Mouse (Mus musculus): Measurements from ENCODE around the gene Anp32b. TPM values are rescaled to one million over a fixed set of nuclear protein-coding genes. Genes with fewer than 3 reads are reported as not detected.

Anp32b gene
- 235 and 258 TPM in 2 replicates for polyA plus RNA-seq (2015; fragmentation: Nextera tagmentation; extraction: Ambion mirVana)

DNA sequence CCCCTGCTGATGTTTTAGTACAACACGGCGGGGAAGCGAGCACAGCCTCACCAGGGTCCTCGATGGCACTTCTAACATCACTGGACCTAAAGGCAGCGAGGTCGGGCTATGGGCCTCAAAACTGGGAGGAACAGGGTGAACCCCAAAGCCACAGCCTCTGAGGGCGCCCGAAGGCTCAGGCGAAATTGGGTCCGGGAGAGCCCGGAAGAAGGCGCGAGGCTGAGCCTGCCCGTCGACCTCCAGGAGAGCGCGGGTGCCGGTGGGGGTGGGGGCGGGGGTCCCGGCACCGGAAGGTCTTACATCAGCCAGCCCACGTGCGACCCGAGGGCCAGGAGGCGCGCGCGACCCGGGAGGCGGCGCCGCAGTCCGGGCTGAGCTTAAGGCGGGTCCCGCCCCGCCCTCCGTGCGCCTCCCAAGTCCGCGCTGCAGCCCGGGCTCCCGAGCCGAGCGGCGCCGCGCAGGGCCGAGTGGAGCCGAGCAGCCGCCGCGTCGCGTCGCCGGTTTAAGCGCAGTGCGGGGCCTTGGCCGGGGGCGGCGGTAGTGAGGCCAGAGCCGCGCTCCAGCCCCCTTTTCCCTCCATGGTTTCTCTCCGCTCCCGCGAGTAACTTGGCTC is at the start of gene Anp32b:
TSS of gene Anp32b (plus strand) at position 384 of the 613 bp plus-strand sequence.
- peak; percentile 94 for ATAC-seq (ENCODE audit: insufficient number of reproducible peaks, low FRiP score, low TSS enrichment, low read depth)
- peak within 1 kb of the TSS; percentile 86 for H3K4me3 ChIP-seq
- peak within 1 kb of the TSS; percentile 99 for H3K27ac ChIP-seq
- H3K9ac ChIP-seq = peak within 1 kb of the TSS; percentile 95
- peaks cover 25% of the 10 kb centered on the region for H3K4me1 ChIP-seq
- no peaks in the 10 kb centered on the region for H3K27me3 ChIP-seq
- peak within 1 kb of the TSS; percentile 81 for H3K4me2 ChIP-seq
- no peaks in the 10 kb centered on the region for H3K9me3 ChIP-seq
- H3K36me3 ChIP-seq = no peaks in the 10 kb centered on the region
- under 1% methylated on average over 59 of the region's 66 CpGs for WGBS

DNA sequence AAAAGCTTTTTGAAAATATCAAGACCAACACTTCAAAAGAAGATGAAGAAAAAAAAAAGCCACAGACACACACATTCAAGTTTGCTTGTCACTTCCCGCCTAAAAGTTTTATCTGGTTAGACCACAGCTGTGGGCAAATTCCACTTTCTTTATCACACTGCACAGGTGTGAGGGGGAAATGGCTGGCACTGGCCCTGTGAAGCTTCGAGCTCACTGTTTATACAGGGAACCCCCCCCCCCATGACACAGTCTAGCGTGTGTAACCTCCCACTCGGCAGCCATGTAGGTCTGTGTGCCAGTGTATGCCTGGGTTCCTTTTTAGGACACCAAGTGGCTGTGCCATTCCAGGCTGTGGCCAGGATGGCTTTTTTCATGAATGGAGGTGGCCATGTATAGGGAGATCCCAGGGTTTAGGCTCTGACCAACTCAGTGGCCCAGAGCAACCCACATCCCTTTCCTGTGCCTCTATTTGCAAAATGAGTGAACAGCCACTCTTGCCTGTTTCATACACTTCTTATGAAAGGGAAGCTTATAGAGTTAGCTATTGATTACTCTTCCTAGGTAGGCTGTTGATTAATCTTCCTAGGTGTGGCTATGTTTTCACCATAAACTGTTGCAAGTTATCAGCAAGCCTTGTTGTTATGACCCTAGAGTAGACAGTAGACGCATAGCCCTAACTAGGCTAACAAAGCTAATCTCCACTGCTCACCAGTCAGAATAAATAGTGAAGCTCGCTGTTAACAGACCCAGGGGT is 46.5 kb upstream of the Anp32b start:
- H3K27ac ChIP-seq = no peak overlapping the region
- no peaks in the 10 kb centered on the region for H3K9me3 ChIP-seq
- ATAC-seq (ENCODE audit: insufficient number of reproducible peaks, low FRiP score, low TSS enrichment, low read depth) = no peak
- H3K4me3 ChIP-seq = no peak overlapping the region
- H3K36me3 ChIP-seq = no peaks in the 10 kb centered on the region
- 74% methylated on average over 6 of the region's 6 CpGs for WGBS
- no peaks in the 10 kb centered on the region for H3K4me1 ChIP-seq
- no peak overlapping the region for H3K4me2 ChIP-seq
- no peaks in the 10 kb centered on the region for H3K27me3 ChIP-seq
- no peak overlapping the region for H3K9ac ChIP-seq

DNA sequence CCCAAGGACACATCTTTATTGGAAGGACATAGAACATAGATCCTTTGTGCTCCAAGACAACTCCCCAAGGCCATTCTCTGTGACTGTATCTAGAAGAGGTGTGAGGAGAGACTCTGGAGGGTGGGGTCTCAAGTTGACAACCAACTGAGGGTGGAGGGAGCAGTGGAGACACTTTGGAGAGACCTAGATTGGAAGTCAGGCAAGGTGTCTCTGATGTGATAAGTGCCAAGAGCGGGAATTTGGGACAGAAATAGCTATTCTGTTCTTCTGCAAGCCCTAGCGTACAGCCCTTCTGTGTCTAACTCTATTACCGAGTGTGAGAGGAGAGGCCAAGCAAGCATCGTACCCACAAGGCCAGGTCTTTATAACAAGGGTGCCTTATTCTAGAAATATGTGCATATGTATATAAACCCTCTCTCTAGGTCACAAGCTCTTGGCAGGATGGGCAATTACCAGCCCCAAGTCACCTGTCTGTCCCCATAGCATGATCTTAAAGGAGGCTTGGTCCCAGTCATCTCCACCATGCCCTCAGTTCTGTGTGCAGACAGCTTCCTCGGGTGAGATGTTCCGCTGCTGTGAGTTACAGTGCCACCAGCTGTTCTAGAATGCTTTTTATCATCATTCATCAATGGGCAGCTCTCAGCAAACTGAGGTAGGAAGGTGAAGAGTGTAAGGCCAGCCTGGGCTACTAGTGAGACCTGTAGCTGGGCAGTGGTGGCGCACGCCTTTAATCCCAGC is 43.6 kb upstream of the Anp32b start:
- H3K4me3 ChIP-seq = no peak overlapping the region
- H3K9me3 ChIP-seq = no peaks in the 10 kb centered on the region
- no peaks in the 10 kb centered on the region for H3K4me1 ChIP-seq
- H3K36me3 ChIP-seq = no peaks in the 10 kb centered on the region
- no peak for ATAC-seq (ENCODE audit: insufficient number of reproducible peaks, low FRiP score, low TSS enrichment, low read depth)
- 85% methylated on average over 8 of the region's 8 CpGs for WGBS
- no peaks in the 10 kb centered on the region for H3K27me3 ChIP-seq
- no peak overlapping the region for H3K27ac ChIP-seq
- H3K9ac ChIP-seq = no peak overlapping the region
- H3K4me2 ChIP-seq = no peak overlapping the region

DNA sequence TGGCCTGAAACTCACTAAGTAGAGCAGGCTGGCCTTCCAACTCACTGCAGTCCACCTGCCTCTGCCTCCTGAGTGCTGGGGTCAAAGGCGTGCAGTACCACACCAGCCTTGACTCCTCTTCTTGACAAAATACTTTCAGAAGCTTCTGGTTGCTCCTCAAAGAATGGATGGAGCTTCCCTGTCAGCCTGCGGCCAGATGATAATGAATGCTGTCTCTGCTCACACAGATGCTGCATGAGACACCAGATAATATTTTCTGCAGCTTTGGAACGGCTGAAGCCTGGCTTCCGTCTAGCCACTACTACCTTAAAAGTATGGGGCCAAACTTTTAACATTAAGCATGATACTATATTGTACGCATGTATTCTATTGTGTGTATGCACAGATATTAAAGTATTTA is 40.0 kb upstream of the Anp32b start:
- no peaks in the 10 kb centered on the region for H3K36me3 ChIP-seq
- no peak for ATAC-seq (ENCODE audit: insufficient number of reproducible peaks, low FRiP score, low TSS enrichment, low read depth)
- no peak overlapping the region for H3K27ac ChIP-seq
- H3K9ac ChIP-seq = no peak overlapping the region
- no peak overlapping the region for H3K4me2 ChIP-seq
- no peak overlapping the region for H3K4me3 ChIP-seq
- WGBS = 88% methylated on average over 5 of the region's 5 CpGs
- H3K4me1 ChIP-seq = no peaks in the 10 kb centered on the region
- H3K9me3 ChIP-seq = no peaks in the 10 kb centered on the region
- no peaks in the 10 kb centered on the region for H3K27me3 ChIP-seq

DNA sequence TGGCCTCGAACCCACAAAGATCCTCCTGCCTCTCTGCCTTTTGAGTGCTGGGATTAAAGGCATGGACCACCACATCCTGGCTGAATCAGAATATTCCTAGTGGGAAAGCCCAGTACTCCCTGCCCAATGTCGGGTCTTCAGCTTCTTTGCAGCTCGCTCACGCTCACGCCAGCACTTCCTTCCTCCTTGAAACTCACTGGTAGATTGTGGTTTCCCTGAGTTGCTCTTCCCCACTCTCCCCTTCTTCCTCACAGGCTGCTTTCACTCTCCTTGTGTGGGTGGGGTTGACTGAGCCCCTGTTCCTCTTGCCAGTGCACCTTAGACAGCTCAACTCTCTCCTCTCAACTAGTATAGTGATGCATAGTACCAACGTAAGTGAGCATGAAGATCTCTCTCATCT is 39.2 kb upstream of the Anp32b start:
- WGBS = 74% methylated on average over 6 of the region's 6 CpGs

DNA sequence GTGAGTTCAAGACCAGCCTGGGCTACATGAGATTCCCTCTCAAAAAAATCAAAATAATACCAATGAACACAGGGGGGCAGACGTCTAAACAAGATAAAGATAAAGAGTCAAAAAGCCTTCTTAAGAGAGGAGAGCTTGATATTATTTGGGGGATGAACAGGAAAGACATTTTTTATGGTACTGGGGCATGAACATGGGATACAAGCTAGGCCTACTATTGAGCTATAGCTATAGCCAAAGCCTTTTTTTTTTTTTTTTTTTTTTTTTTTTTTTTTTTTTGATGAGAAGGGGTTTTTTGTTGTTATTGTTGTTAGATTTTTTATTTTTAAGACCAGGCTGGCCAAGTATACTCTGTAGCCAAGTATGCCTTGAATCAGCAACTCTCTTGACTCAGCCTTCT is 38.6 kb upstream of the Anp32b start:
- 65% methylated on average over 1 of the region's 1 CpGs for WGBS
- Histone ChIP-seq H3K9ac (no peak overlapping the region), H3K27ac (no peak overlapping the region), H3K27me3 (no peaks in the 10 kb centered on the region), H3K9me3 (no peaks in the 10 kb centered on the region), H3K4me3 (no peak overlapping the region), H3K36me3 (no peaks in the 10 kb centered on the region), H3K4me1 (no peaks in the 10 kb centered on the region), H3K4me2 (no peak overlapping the region)
- ATAC-seq (ENCODE audit: insufficient number of reproducible peaks, low FRiP score, low TSS enrichment, low read depth) = no peak

More for the DNA sequence above, 39.2 kb upstream of the Anp32b start:
- no peaks in the 10 kb centered on the region for H3K9me3 ChIP-seq
- H3K27me3 ChIP-seq = no peaks in the 10 kb centered on the region
- no peak overlapping the region for H3K4me2 ChIP-seq
- no peak overlapping the region for H3K27ac ChIP-seq
- H3K4me1 ChIP-seq = no peaks in the 10 kb centered on the region
- H3K9ac ChIP-seq = no peak overlapping the region
- no peak overlapping the region for H3K4me3 ChIP-seq
- no peaks in the 10 kb centered on the region for H3K36me3 ChIP-seq
- ATAC-seq (ENCODE audit: insufficient number of reproducible peaks, low FRiP score, low TSS enrichment, low read depth) = no peak

DNA sequence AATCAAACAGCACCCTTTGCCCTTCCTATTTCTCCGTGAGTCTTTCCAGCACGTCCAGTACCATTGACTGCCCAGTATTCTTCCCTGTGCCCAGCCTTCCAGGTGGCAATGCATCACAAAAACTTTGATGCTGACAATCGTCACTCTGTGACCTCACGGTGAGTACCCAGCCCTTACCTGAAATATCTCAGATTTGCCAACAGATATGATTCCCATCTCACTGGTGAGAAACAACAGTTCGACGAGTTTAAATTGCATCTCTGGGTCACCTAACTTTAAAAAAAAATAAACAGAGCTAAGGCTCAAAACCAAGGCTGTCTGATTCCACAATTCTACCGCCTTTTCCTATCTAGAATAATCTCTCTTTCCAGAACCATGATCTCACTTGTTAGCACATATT is 37.3 kb upstream of the Anp32b start, which contains the start of gene Hemgn:
TSS of gene Hemgn (minus strand) at position 101 of the 400 bp plus-strand sequence.
- no peaks in the 10 kb centered on the region for H3K4me1 ChIP-seq
- no peak for ATAC-seq (ENCODE audit: insufficient number of reproducible peaks, low FRiP score, low TSS enrichment, low read depth)
- no peaks in the 10 kb centered on the region for H3K27me3 ChIP-seq
- no peaks in the 10 kb centered on the region for H3K9me3 ChIP-seq
- H3K36me3 ChIP-seq = no peaks in the 10 kb centered on the region
- H3K27ac ChIP-seq = no peak within 1 kb of the TSS
- no peak within 1 kb of the TSS for H3K4me2 ChIP-seq
- H3K9ac ChIP-seq = no peak within 1 kb of the TSS
- no peak within 1 kb of the TSS for H3K4me3 ChIP-seq
- 79% methylated on average over 7 of the region's 7 CpGs for WGBS

DNA sequence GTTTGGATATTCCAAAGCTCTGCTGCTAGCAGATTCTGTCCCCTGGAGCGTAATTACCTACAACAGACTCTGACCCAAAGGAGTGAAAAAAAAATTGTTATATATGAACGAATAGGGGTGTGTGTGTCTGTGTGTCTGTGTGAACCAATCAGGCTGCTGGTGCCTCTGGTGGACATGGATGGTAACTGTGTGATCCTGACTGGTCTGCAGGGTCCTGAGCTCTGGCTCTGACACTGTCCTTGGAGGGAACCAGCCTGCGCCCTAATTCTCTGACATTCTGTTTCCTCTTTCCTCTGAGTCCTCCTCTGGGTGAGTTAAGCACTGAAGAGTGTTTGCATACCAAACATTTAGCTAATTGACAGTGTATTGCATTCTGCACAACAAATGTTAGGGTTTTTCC is 33.2 kb upstream of the Anp32b start:
- 56% methylated on average over 3 of the region's 3 CpGs for WGBS
- no peaks in the 10 kb centered on the region for H3K36me3 ChIP-seq
- no peaks in the 10 kb centered on the region for H3K27me3 ChIP-seq
- no peaks in the 10 kb centered on the region for H3K4me1 ChIP-seq
- H3K4me3 ChIP-seq = no peak overlapping the region
- no peak overlapping the region for H3K27ac ChIP-seq
- no peak for ATAC-seq (ENCODE audit: insufficient number of reproducible peaks, low FRiP score, low TSS enrichment, low read depth)
- H3K9ac ChIP-seq = no peak overlapping the region
- no peak overlapping the region for H3K4me2 ChIP-seq
- H3K9me3 ChIP-seq = no peaks in the 10 kb centered on the region

DNA sequence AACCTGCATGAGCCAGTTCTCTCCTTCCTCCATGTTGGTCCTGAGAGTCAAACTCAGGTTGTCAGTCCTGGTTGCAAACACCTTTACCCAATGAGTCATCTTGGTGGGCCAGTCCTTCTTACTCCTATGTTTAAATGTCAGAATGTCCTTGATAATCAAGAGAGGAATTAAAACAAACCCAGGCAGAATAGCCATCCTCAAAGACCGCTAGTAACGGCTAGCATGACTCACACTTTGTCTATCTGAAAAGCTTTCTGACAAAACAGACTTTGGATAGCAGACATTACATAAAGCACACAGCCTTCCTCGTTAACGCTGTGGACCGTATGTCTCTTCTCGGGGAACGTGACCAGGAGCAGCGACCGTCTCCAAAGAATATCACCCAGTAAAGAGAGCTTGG is 31.9 kb upstream of the Anp32b start:
- no peak overlapping the region for H3K9ac ChIP-seq
- no peaks in the 10 kb centered on the region for H3K27me3 ChIP-seq
- H3K36me3 ChIP-seq = no peaks in the 10 kb centered on the region
- H3K4me3 ChIP-seq = no peak overlapping the region
- WGBS = 75% methylated on average over 9 of the region's 9 CpGs
- H3K4me1 ChIP-seq = no peaks in the 10 kb centered on the region
- H3K27ac ChIP-seq = no peak overlapping the region
- no peak overlapping the region for H3K4me2 ChIP-seq
- H3K9me3 ChIP-seq = no peaks in the 10 kb centered on the region
- ATAC-seq (ENCODE audit: insufficient number of reproducible peaks, low FRiP score, low TSS enrichment, low read depth) = no peak

DNA sequence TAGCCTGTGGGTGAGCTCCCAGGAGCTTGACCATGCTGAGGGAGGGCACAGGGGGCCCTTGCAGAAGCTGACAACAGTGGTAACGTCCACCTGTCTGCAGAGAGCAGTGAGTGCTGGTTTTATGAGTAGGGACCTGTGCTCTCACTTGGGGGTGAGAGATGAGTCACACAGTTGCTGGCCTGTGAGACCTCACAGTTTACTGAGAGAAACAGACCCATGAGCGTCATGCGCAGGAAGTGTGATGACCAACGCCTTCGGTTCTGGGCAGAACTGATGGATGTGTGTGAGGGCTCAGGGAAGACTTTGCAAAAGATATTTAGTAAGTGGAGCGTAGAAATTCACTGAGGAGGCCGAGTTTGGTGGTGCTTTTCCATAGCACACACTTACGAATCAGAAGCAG is 28.1 kb upstream of the Anp32b start:
- WGBS = 63% methylated on average over 8 of the region's 8 CpGs
- no peak overlapping the region for H3K27ac ChIP-seq

DNA sequence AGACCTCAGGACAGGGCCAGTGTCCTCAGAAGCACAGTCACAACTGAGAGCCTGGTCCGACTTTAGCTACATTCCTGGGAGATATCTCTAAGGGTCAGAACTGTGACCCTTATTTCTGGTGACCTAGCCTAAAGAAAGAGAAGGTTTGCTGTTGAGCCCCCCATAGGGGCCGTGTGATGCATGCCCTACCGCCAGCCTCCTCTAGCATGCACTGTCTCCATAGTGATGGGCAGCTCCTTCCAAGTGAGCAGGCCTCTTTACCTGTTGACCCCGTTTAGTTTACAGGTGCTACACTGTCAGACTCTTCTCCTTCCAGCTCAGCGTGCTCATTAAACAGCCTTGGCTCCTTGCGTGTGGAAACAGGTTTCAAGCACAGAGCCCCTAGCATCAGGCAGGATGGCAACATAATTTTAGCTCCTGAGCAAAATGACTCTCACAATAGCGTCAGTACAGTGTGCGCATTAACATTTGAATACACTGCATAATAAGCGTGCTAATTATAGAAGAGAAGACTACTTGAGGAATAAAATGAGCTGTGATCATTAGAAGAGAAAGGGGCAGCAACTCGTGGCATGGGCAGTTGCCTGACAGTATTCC is 21.7 kb upstream of the Anp32b start:
- Histone ChIP-seq H3K36me3 (no peaks in the 10 kb centered on the region), H3K4me1 (no peaks in the 10 kb centered on the region), H3K9me3 (no peaks in the 10 kb centered on the region), H3K27me3 (no peaks in the 10 kb centered on the region), H3K4me2 (no peak overlapping the region), H3K4me3 (no peak overlapping the region), H3K27ac (no peak overlapping the region), H3K9ac (no peak overlapping the region)
- 56% methylated on average over 10 of the region's 10 CpGs for WGBS
- no peak for ATAC-seq (ENCODE audit: insufficient number of reproducible peaks, low FRiP score, low TSS enrichment, low read depth)

More for the DNA sequence above, 28.1 kb upstream of the Anp32b start:
- ATAC-seq (ENCODE audit: insufficient number of reproducible peaks, low FRiP score, low TSS enrichment, low read depth) = no peak
- no peaks in the 10 kb centered on the region for H3K4me1 ChIP-seq
- no peaks in the 10 kb centered on the region for H3K27me3 ChIP-seq
- no peak overlapping the region for H3K4me2 ChIP-seq
- H3K36me3 ChIP-seq = no peaks in the 10 kb centered on the region
- H3K9ac ChIP-seq = no peak overlapping the region
- H3K9me3 ChIP-seq = no peaks in the 10 kb centered on the region
- no peak overlapping the region for H3K4me3 ChIP-seq
